Mouse (Mus musculus) megakaryocyte-erythroid progenitor cell, adult 5-6 weeks (primary cell): ENCODE results near the gene Pom121l2. TPM values are rescaled to one million over a fixed set of nuclear protein-coding genes. Genes with fewer than 3 reads are reported as not detected.

ENCODE experiments used
- ATAC-seq: replicated peaks from 2 replicates; pipeline ENCODE4 v1.8.0; 2016; ENCODE audit warnings: mild to moderate bottlenecking, inconsistent platforms; ENCODE audit not compliant: severe bottlenecking, poor library complexity, low FRiP score, low TSS enrichment
- total RNA-seq, 2 experiments: library from RNA; stranded (forward) in 1 of 2; stranded (reverse) in 1 of 2; fragments of 200-1000, 215-1000 nt in 1 of 2; fragments of >200 nt in 1 of 2; fragmentation: Nextera tagmentation in 1 of 2; gene quantifications; 2 replicates each; pipeline ENCODE4 v1.2.3; 2014 to 2017

The Pom121l2 gene
- total RNA-seq, 2 experiments from 2014 or later, result not detected

- no peak for ATAC-seq
Measured at GRCm38 (mm10) chr13:22037415-22037814, 56.4 kb downstream of the Pom121l2 start.

Other genes with a start within 250 kb of the Pom121l2 start
- 3.8 and 29.3 TPM in 2 replicates for gene Hist1h4j, start 246.1 kb upstream of the Pom121l2 start, total RNA-seq (2014; fragmentation: Nextera tagmentation)
- gene Hist1h4j, start 246.1 kb upstream of the Pom121l2 start, total RNA-seq (2017), result 302 and 554 TPM in 2 replicates
- 396 and 799 TPM in 2 replicates for gene Hist1h4k, start 230.7 kb upstream of the Pom121l2 start, total RNA-seq (2014; fragmentation: Nextera tagmentation)
- gene Hist1h4k, start 230.7 kb upstream of the Pom121l2 start, total RNA-seq (2017), result 1,621 and 1,651 TPM in 2 replicates
- 179 and 217 TPM in 2 replicates for gene Hist1h2ak, start 227.4 kb upstream of the Pom121l2 start, total RNA-seq (2014; fragmentation: Nextera tagmentation)
- 715 and 1,091 TPM in 2 replicates for gene Hist1h2ak, start 227.4 kb upstream of the Pom121l2 start, total RNA-seq (2017)
- gene Hist1h2bn, start 227.1 kb upstream of the Pom121l2 start, total RNA-seq (2014; fragmentation: Nextera tagmentation), result 483 and 930 TPM in 2 replicates
- gene Hist1h2bn, start 227.1 kb upstream of the Pom121l2 start, total RNA-seq (2017), result 1,170 and 1,659 TPM in 2 replicates
- gene Hist1h1b, start 200.6 kb upstream of the Pom121l2 start, total RNA-seq (2014; fragmentation: Nextera tagmentation), result 569 and 631 TPM in 2 replicates
- gene Hist1h1b, start 200.6 kb upstream of the Pom121l2 start, total RNA-seq (2017), result 1,368 and 2,131 TPM in 2 replicates
- 310 and 340 TPM in 2 replicates for gene Hist1h3i, start 197.8 kb upstream of the Pom121l2 start, total RNA-seq (2014; fragmentation: Nextera tagmentation)
- gene Hist1h3i, start 197.8 kb upstream of the Pom121l2 start, total RNA-seq (2017), result 88.3 and 299 TPM in 2 replicates
- 4.6 and 28.8 TPM in 2 replicates for gene Hist1h2an, start 194.0 kb upstream of the Pom121l2 start, total RNA-seq (2014; fragmentation: Nextera tagmentation)
- 538 and 611 TPM in 2 replicates for gene Hist1h2an, start 194.0 kb upstream of the Pom121l2 start, total RNA-seq (2017)
- 19.6 and 62.9 TPM in 2 replicates for gene Hist1h2bp, start 193.7 kb upstream of the Pom121l2 start, total RNA-seq (2014; fragmentation: Nextera tagmentation)
- gene Hist1h2bp, start 193.7 kb upstream of the Pom121l2 start, total RNA-seq (2017), result 33.7 and 54.7 TPM in 2 replicates
- 395 and 796 TPM in 2 replicates for gene Hist1h2bq, start 171.0 kb upstream of the Pom121l2 start, total RNA-seq (2014; fragmentation: Nextera tagmentation)
- gene Hist1h2bq, start 171.0 kb upstream of the Pom121l2 start, total RNA-seq (2017), result 0.72 and 1.2 TPM in 2 replicates
- not detected in 2 replicates for gene Hist1h2ao, start 170.7 kb upstream of the Pom121l2 start, total RNA-seq (2014; fragmentation: Nextera tagmentation)
- gene Hist1h2ao, start 170.7 kb upstream of the Pom121l2 start, total RNA-seq (2017), result not detected in 2 replicates
- gene Hist1h4m, start 169.4 kb upstream of the Pom121l2 start, total RNA-seq (2014; fragmentation: Nextera tagmentation), result 256 and 298 TPM in 2 replicates
- gene Hist1h4m, start 169.4 kb upstream of the Pom121l2 start, total RNA-seq (2017), result 1,434 and 2,567 TPM in 2 replicates
- 49.1 and 171 TPM in 2 replicates for gene Hist1h4n, start 149.0 kb upstream of the Pom121l2 start, total RNA-seq (2014; fragmentation: Nextera tagmentation)
- 1,378 and 1,797 TPM in 2 replicates for gene Hist1h4n, start 149.0 kb upstream of the Pom121l2 start, total RNA-seq (2017)
- 177 TPM in 2 replicates for gene Hist1h2ap, start 147.7 kb upstream of the Pom121l2 start, total RNA-seq (2014; fragmentation: Nextera tagmentation)
- 4,662 and 4,902 TPM in 2 replicates for gene Hist1h2ap, start 147.7 kb upstream of the Pom121l2 start, total RNA-seq (2017)
- 372 and 874 TPM in 2 replicates for gene Hist1h2br, start 147.5 kb upstream of the Pom121l2 start, total RNA-seq (2014; fragmentation: Nextera tagmentation)
- gene Hist1h2br, start 147.5 kb upstream of the Pom121l2 start, total RNA-seq (2017), result 126 and 201 TPM in 2 replicates
- gene Zfp184, start 36.1 kb upstream of the Pom121l2 start, total RNA-seq (2014; fragmentation: Nextera tagmentation), result 1.5 and 2.5 TPM in 2 replicates
- gene Zfp184, start 36.1 kb upstream of the Pom121l2 start, total RNA-seq (2017), result 3.1 and 10.7 TPM in 2 replicates
- not detected in 2 replicates for gene Prss16, start 28.5 kb downstream of the Pom121l2 start, total RNA-seq (2014; fragmentation: Nextera tagmentation)
- 0.19 and 0.89 TPM in 2 replicates for gene Prss16, start 28.5 kb downstream of the Pom121l2 start, total RNA-seq (2017)
- gene Hist1h2ah, start 54.4 kb downstream of the Pom121l2 start, total RNA-seq (2014; fragmentation: Nextera tagmentation), result 11.1 TPM in 1 of 2 replicates, not detected in the other
- gene Hist1h2ah, start 54.4 kb downstream of the Pom121l2 start, total RNA-seq (2017), result 482 and 578 TPM in 2 replicates
- gene Hist1h2bk, start 54.7 kb downstream of the Pom121l2 start, total RNA-seq (2014; fragmentation: Nextera tagmentation), result 142 and 423 TPM in 2 replicates
- 812 and 1,118 TPM in 2 replicates for gene Hist1h2bk, start 54.7 kb downstream of the Pom121l2 start, total RNA-seq (2017)
- gene Hist1h4i, start 60.2 kb downstream of the Pom121l2 start, total RNA-seq (2014; fragmentation: Nextera tagmentation), result 56.5 and 110 TPM in 2 replicates
- 136 and 141 TPM in 2 replicates for gene Hist1h4i, start 60.2 kb downstream of the Pom121l2 start, total RNA-seq (2017)
- gene Hist1h2ag, start 61.8 kb downstream of the Pom121l2 start, total RNA-seq (2014; fragmentation: Nextera tagmentation), result 19.5 and 69.6 TPM in 2 replicates
- gene Hist1h2ag, start 61.8 kb downstream of the Pom121l2 start, total RNA-seq (2017), result 882 and 1,306 TPM in 2 replicates
- gene Hist1h2bj, start 62.0 kb downstream of the Pom121l2 start, total RNA-seq (2014; fragmentation: Nextera tagmentation), result 238 and 405 TPM in 2 replicates
- gene Hist1h2bj, start 62.0 kb downstream of the Pom121l2 start, total RNA-seq (2017), result 313 and 664 TPM in 2 replicates
- gene Vmn1r188, start 103.2 kb downstream of the Pom121l2 start, total RNA-seq (2014; fragmentation: Nextera tagmentation), result not detected in 2 replicates
- gene Vmn1r188, start 103.2 kb downstream of the Pom121l2 start, total RNA-seq (2017), result not detected in 2 replicates
- not detected in 2 replicates for gene Vmn1r189, start 124.6 kb downstream of the Pom121l2 start, total RNA-seq (2014; fragmentation: Nextera tagmentation)
- gene Vmn1r189, start 124.6 kb downstream of the Pom121l2 start, total RNA-seq (2017), result not detected in 2 replicates
- gene Vmn1r191, start 202.8 kb downstream of the Pom121l2 start, total RNA-seq (2014; fragmentation: Nextera tagmentation), result not detected in 2 replicates
- not detected in 2 replicates for gene Vmn1r191, start 202.8 kb downstream of the Pom121l2 start, total RNA-seq (2017)
- not detected in 2 replicates for gene Vmn1r192, start 209.9 kb downstream of the Pom121l2 start, total RNA-seq (2014; fragmentation: Nextera tagmentation)
- not detected in 2 replicates for gene Vmn1r192, start 209.9 kb downstream of the Pom121l2 start, total RNA-seq (2017)
- not detected in 2 replicates for gene Vmn1r193, start 242.0 kb downstream of the Pom121l2 start, total RNA-seq (2014; fragmentation: Nextera tagmentation)
- gene Vmn1r193, start 242.0 kb downstream of the Pom121l2 start, total RNA-seq (2017), result not detected in 2 replicates